Mouse (Mus musculus): Measurements from ENCODE around the gene Prpf18.

The Prpf18 gene

GRCm38 (mm10) chr2:4614276-4614929 is 37.5 kb downstream of the Prpf18 start:
- DNase-seq, result peak; percentile 21 to 54

- DNase-seq, result peak; percentile 27 to 41
Observed at GRCm38 (mm10) chr2:4611704-4612103, 40.2 kb downstream of the Prpf18 start.

- DNase-seq, result no peak
Observed at GRCm38 (mm10) chr2:4611295-4611694, 40.6 kb downstream of the Prpf18 start.

- DNase-seq, result no peak
Observed at GRCm38 (mm10) chr2:4609433-4609832, 42.5 kb downstream of the Prpf18 start.

GRCm38 (mm10) chr2:4608253-4608652 is 43.7 kb downstream of the Prpf18 start:
- DNase-seq, result no peak

- DNase-seq, result no peak
Observed at GRCm38 (mm10) chr2:4606559-4606958, 45.4 kb downstream of the Prpf18 start.

GRCm38 (mm10) chr2:4603361-4603945 is 48.5 kb downstream of the Prpf18 start:
- peak in 1 of 2 experiments; percentile 46 for DNase-seq

GRCm38 (mm10) chr2:4601034-4601890 is 50.7 kb downstream of the Prpf18 start:
- peak; percentile 77 to 84 for DNase-seq

GRCm38 (mm10) chr2:4596992-4597391 is 54.9 kb downstream of the Prpf18 start:
- DNase-seq, result no peak

- no peak for DNase-seq
Observed at GRCm38 (mm10) chr2:4593878-4594387, 58.0 kb downstream of the Prpf18 start.

GRCm38 (mm10) chr2:4593433-4593832 is 58.5 kb downstream of the Prpf18 start:
- DNase-seq, result peak; percentile 81 to 86

- no peak for DNase-seq
Observed at GRCm38 (mm10) chr2:4592666-4593065, 59.2 kb downstream of the Prpf18 start.

GRCm38 (mm10) chr2:4591647-4592046 is 60.3 kb downstream of the Prpf18 start:
- no peak for DNase-seq

- no peak for DNase-seq
Observed at GRCm38 (mm10) chr2:4587685-4588409, 64.1 kb downstream of the Prpf18 start.

GRCm38 (mm10) chr2:4586245-4586644 is 65.7 kb downstream of the Prpf18 start:
- peak; percentile 33 to 58 for DNase-seq

- DNase-seq, result no peak
Observed at GRCm38 (mm10) chr2:4584252-4584651, 67.7 kb downstream of the Prpf18 start.

GRCm38 (mm10) chr2:4582930-4583329 is 69.0 kb downstream of the Prpf18 start:
- DNase-seq, result no peak

GRCm38 (mm10) chr2:4580666-4581065 is 71.2 kb downstream of the Prpf18 start:
- DNase-seq, result no peak

- no peak for DNase-seq
Observed at GRCm38 (mm10) chr2:4579357-4580068, 72.4 kb downstream of the Prpf18 start.

- no peak for DNase-seq
Observed at GRCm38 (mm10) chr2:4578291-4578690, 73.6 kb downstream of the Prpf18 start.

GRCm38 (mm10) chr2:4575975-4576374 is 75.9 kb downstream of the Prpf18 start:
- no peak for DNase-seq

- no peak for DNase-seq
Observed at GRCm38 (mm10) chr2:4575163-4575562, 76.8 kb downstream of the Prpf18 start.

Measured in kidney, postnatal 36 days (tissue).